Mouse (Mus musculus) neural tube, embryonic 13.5 days (tissue): Measurements from ENCODE around the gene Nap1l4. TPM values are rescaled to one million over a fixed set of nuclear protein-coding genes. Genes with fewer than 3 reads are reported as not detected.
A peak's percentile ranks its signal among the peaks of the same experiment; 100 is the strongest.

Source experiments
- ATAC-seq: fragments of 200-750 bp; cut with Nextera tagmentation; 2 replicates; pipeline ENCODE4 v1.8.0; 2017; ENCODE audit warnings: low read depth, mild to moderate bottlenecking, moderate TSS enrichment, moderate library complexity
- H3K27ac ChIP-seq: fragments of 300-500 bp; sonication (generic); replicated peaks from 2 replicates; pipeline ENCODE4 v1.5.1; 2015; ENCODE audit warnings: moderate library complexity, mild to moderate bottlenecking, inconsistent platforms
- H3K27me3 ChIP-seq: fragments of 300-500 bp; sonication (generic); 2 replicates; pipeline ENCODE4 v1.6.1; 2015; ENCODE audit warnings: mild to moderate bottlenecking, inconsistent platforms
- H3K36me3 ChIP-seq: fragments of 300-500 bp; sonication (generic); 2 replicates; pipeline ENCODE4 v1.6.1; 2015; ENCODE audit warnings: mild to moderate bottlenecking, inconsistent platforms
- H3K4me1 ChIP-seq: fragments of 300-500 bp; sonication (generic); replicated peaks from 2 replicates; pipeline ENCODE4 v1.6.1; 2015; ENCODE audit warnings: inconsistent platforms
- H3K4me2 ChIP-seq: fragments of 300-500 bp; sonication (generic); 2 replicates; pipeline ENCODE4 v1.6.1; 2015; ENCODE audit warnings: inconsistent platforms, mild to moderate bottlenecking, moderate library complexity
- H3K4me3 ChIP-seq: fragments of 300-500 bp; sonication (generic); 2 replicates; pipeline ENCODE4 v1.5.1; 2015; ENCODE audit warnings: mild to moderate bottlenecking, inconsistent platforms
- H3K9ac ChIP-seq: fragments of 300-500 bp; sonication (generic); 2 replicates; pipeline ENCODE4 v1.6.1; 2015; ENCODE audit warnings: moderate library complexity, mild to moderate bottlenecking, inconsistent platforms
- H3K9me3 ChIP-seq: fragments of 300-500 bp; sonication (generic); 2 replicates; pipeline ENCODE4 v1.6.1; 2016; ENCODE audit warnings: inconsistent platforms
- WGBS: fragments of 180-500 bp; shearing (Covaris S2); methylation state at CpG from one replicate; pipeline ENCODE4 v1.1.7; 2015; 5-methylcytosine and 5-hydroxymethylcytosine counted together
- microRNA-seq: library from miRNA; unstranded; fragments of <30 nt; microRNA quantifications from one replicate; pipeline ENCODE4, GENCODE M21; 2016
- polyA plus RNA-seq: library from polyadenylated mRNA; unstranded; fragments of >200 nt; fragmentation: Nextera tagmentation; extraction: Ambion mirVana; gene quantifications from 2 replicates; pipeline ENCODE4 v1.2.1, GENCODE M21; 2015

Nap1l4 gene
- polyA plus RNA-seq, 1 experiment from 2014 or later, result 310 TPM

- WGBS, result 51% methylated on average over 4 of the region's 4 CpGs
- no peak for ATAC-seq
- Histone ChIP-seq H3K27ac (no peak within 1 kb of the TSS), H3K4me1 (no peaks in the 10 kb centered on the region), H3K36me3 (no peaks in the 10 kb centered on the region), H3K9ac (no peak within 1 kb of the TSS), H3K27me3 (no peaks in the 10 kb centered on the region; the same call in 1 of the 2 replicates), H3K9me3 (no peaks in the 10 kb centered on the region), H3K4me3 (no peak within 1 kb of the TSS), H3K4me2 (no peak within 1 kb of the TSS)
Observed at GRCm38 (mm10) chr7:143473347-143474101, 75.4 kb downstream of the Nap1l4 start, which contains the start of gene Slc22a18. TSS of gene Slc22a18 (plus strand) at chr7:143473736.

GRCm38 (mm10) chr7:143469946-143470345 is 79.0 kb downstream of the Nap1l4 start:
- no peak overlapping the region for H3K4me3 ChIP-seq
- H3K9ac ChIP-seq, result no peak overlapping the region
- 24% methylated on average over 8 of the region's 8 CpGs for WGBS
- no peaks in the 10 kb centered on the region for H3K36me3 ChIP-seq
- no peaks in the 10 kb centered on the region for H3K9me3 ChIP-seq
- H3K27me3 ChIP-seq, result peaks cover 2% of the 10 kb centered on the region; the same call in 1 of the 2 replicates
- H3K27ac ChIP-seq, result no peak overlapping the region
- no peak for ATAC-seq
- peaks cover 19% of the 10 kb centered on the region for H3K4me1 ChIP-seq
- no peak overlapping the region for H3K4me2 ChIP-seq

DNA sequence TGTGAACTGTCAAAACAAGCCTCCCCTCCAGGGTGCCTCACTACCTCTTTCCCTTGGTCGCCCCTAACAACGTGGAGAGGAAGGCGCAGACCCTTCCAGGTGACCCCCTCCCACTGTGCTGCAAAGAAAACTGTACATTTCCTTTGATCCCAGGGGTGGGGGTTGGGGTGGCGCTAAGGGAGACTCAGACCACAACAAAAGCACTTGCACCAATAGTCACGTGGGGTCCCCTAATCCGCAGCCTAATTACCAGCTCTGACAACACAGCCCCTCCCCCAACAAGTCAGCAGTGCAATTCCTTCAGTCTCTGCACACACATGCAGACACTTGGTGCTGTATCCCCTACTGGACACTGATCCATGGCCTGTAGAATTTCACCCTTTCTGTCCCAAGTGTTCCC is 81.2 kb downstream of the Nap1l4 start:
- 13% methylated on average over 6 of the region's 6 CpGs for WGBS
- Histone ChIP-seq H3K9me3 (no peaks in the 10 kb centered on the region), H3K4me1 (peaks cover 33% of the 10 kb centered on the region), H3K27ac (no peak overlapping the region), H3K4me3 (no peak overlapping the region), H3K9ac (no peak overlapping the region), H3K36me3 (no peaks in the 10 kb centered on the region), H3K27me3 (peaks cover 2% of the 10 kb centered on the region; the same call in 1 of the 2 replicates), H3K4me2 (no peak overlapping the region)
- no peak for ATAC-seq

DNA sequence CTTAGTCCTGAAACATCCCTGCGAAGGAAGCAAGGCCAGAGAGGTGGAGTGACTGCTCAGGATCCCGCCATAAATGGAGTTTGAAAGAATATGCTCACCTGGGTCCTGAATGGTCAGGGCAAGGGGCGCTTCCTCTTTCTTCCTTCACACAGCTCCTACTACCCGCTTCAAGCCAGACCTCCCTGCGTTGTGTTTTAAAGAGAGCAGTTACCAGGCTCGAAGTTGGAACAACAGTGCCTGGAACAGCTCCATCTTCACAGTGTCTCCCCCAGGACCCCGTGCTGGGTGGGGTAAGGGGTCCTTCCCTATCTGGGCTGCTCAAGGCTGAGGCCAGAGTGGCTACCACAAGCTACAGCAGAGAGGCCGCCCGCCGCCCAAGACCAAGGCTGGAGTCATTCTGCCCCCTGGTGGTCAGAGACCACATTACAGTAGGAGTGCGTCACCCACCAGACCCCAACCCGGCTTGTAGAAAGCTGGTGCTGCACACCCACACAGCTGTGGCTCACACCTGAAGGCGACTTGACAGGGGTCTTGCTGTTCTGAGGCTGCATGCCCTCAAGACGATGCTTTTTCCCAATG is 82.7 kb downstream of the Nap1l4 start:
- peaks cover 3% of the 10 kb centered on the region; the same call in 1 of the 2 replicates for H3K9me3 ChIP-seq
- no peak overlapping the region for H3K4me2 ChIP-seq
- H3K4me3 ChIP-seq, result no peak overlapping the region
- no peaks in the 10 kb centered on the region for H3K36me3 ChIP-seq
- H3K27ac ChIP-seq, result no peak overlapping the region
- WGBS, result 31% methylated on average over 14 of the region's 14 CpGs
- H3K9ac ChIP-seq, result no peak overlapping the region
- peaks cover 2% of the 10 kb centered on the region; the same call in 1 of the 2 replicates for H3K27me3 ChIP-seq
- H3K4me1 ChIP-seq, result peaks cover 33% of the 10 kb centered on the region
- peak; percentile 15; the same call in 1 of the 2 replicates for ATAC-seq

DNA sequence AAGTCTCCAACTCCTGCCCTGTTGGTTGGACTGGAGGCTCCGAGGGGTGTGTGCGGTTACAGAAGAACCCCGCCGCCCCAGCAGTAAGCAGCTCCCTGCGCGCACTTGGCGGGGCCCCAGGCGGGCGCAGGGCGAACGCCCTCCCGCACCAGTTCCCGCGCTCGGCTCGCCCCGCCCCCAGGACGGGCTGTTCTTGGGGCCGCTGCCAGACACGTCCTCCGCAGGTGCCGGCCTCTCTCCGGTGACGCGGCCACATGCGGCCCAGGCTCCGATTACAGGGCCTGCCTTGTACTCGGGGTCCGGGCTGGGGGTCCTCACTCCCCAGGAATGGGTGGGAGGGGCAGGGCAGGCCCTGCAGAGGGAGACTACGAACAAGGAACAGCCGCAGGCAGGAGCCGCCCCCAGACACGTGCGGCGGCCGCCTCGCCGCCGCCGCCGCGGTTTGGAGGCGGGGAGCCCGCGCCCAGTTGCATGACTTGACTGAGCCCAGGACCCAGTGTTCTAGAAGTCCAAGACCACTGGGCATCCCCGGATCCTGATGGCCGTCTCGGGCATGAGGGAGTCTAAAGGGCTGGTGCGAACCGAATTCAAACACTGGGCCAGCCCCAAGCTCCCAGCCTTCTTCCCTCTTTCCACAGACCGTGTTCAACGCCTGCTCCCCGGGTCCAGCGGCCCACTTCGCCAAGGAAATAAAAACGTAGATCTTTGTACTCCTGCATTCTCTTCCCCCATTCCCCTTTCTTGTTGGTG is 83.9 kb downstream of the Nap1l4 start:
- no peaks in the 10 kb centered on the region for H3K36me3 ChIP-seq
- peak overlapping the region; percentile 33 for H3K4me3 ChIP-seq
- peak overlapping the region; percentile 61 for H3K9ac ChIP-seq
- H3K27me3 ChIP-seq, result peaks cover 2% of the 10 kb centered on the region; the same call in 1 of the 2 replicates
- H3K9me3 ChIP-seq, result peaks cover 13% of the 10 kb centered on the region; the same call in 1 of the 2 replicates
- 23% methylated on average over 56 of the region's 56 CpGs for WGBS
- H3K4me1 ChIP-seq, result peaks cover 33% of the 10 kb centered on the region
- H3K4me2 ChIP-seq, result peak overlapping the region; percentile 64
- ATAC-seq, result 0 out of 2 replicates have a peak, but pooled peaks have one; percentile 3
- H3K27ac ChIP-seq, result no peak overlapping the region

- Histone ChIP-seq H3K4me2 (0 out of 2 replicates have a peak overlapping the region, but pooled peaks have one; percentile 64), H3K9ac (no peak overlapping the region), H3K4me3 (no peak overlapping the region), H3K9me3 (peaks cover 21% of the 10 kb centered on the region; the same call in 1 of the 2 replicates), H3K27ac (no peak overlapping the region), H3K36me3 (no peaks in the 10 kb centered on the region), H3K27me3 (peaks cover 2% of the 10 kb centered on the region; the same call in 1 of the 2 replicates), H3K4me1 (peaks cover 33% of the 10 kb centered on the region)
- 44% methylated on average over 11 of the region's 11 CpGs for WGBS
- no peak for ATAC-seq
Observed at GRCm38 (mm10) chr7:143463865-143464415, 85.0 kb downstream of the Nap1l4 start.

Small RNA genes within 50 kb of the gene (microRNA-seq; reads per million reads assigned to microRNA genes)
- 0.89 reads per million for gene Mir7064

Other genes starting within 250 kb of the Nap1l4 start
- 464 and 633 TPM in 2 replicates for gene Cdkn1c, start 88.1 kb downstream of the Nap1l4 start, polyA plus RNA-seq
- gene Slc22a18, start 75.4 kb downstream of the Nap1l4 start, polyA plus RNA-seq, result 0.28 and 0.29 TPM in 2 replicates
- 0.45 and 0.84 TPM in 2 replicates for gene Phlda2, start 46.0 kb downstream of the Nap1l4 start, polyA plus RNA-seq
- gene Cars, start 51.0 kb upstream of the Nap1l4 start, polyA plus RNA-seq, result 57.8 and 61.5 TPM in 2 replicates
- gene Tnfrsf26, start 79.6 kb upstream of the Nap1l4 start, polyA plus RNA-seq, result 0.10 and 0.28 TPM in 2 replicates
- gene Tnfrsf22, start 100.6 kb upstream of the Nap1l4 start, polyA plus RNA-seq, result 3.2 and 4.2 TPM in 2 replicates
- gene Tnfrsf23, start 136.8 kb upstream of the Nap1l4 start, polyA plus RNA-seq, result 0.43 and 0.96 TPM in 2 replicates
- gene Osbpl5, start 207.9 kb upstream of the Nap1l4 start, polyA plus RNA-seq, result 27.8 and 34.4 TPM in 2 replicates
- not detected in 2 replicates for gene Mrgprg, start 217.9 kb upstream of the Nap1l4 start, polyA plus RNA-seq
- 4.6 and 5.1 TPM in 2 replicates for gene Mrgpre, start 235.4 kb upstream of the Nap1l4 start, polyA plus RNA-seq